In the genomic region with DNA sequence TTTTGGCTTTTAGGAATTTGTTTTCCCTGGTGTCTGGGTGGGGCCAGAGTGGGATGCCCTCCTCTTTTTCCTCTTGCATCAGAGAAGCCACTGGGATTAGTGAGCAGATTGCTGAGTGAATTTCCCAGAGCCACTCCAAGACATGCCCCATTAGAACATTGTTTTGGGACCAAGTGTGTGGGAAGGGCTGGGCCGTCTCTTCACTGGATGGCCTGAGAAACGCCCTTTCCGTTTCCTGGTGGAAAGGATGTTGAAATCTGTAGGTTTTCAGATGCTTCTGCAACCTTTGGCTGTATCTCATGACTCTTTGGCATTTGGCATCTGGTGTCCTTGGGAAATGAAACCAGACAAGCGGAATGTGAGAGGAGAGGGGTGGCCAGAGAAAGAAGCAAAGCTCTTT, we compare ENCODE assay signal across 12 mouse cellular contexts. TPM values are rescaled to one million over a fixed set of nuclear protein-coding genes. Genes with fewer than 3 reads are reported as not detected.
DNase-seq lines count a peak whose midpoint lies in the region; ATAC-seq and TF ChIP-seq lines count a peak whose summit lies in the region.
"Had no signal": no experiment of that assay in that cellular context is flagged by ENCODE, and none has a peak within 500 bp of the region (broad histone marks: within the 10 kb centered on the region; RNA-seq: fewer than 3 reads in every experiment).

No protein-coding gene starts in this region.

- no peak overlapping the region for H3K9ac ChIP-seq in limb, embryonic 15.5 days
- H3K9ac ChIP-seq in kidney, postnatal 0 days (ENCODE audit: low read depth, low read length) = no peak overlapping the region
- H3K9ac ChIP-seq in forebrain, embryonic 12.5 days = no peak overlapping the region
- H3K9ac ChIP-seq: neural tube, embryonic 13.5 days had no signal

- WGBS in limb, embryonic 15.5 days = 73% methylated on average over 4 of the region's 4 CpGs
- 87% methylated on average over 4 of the region's 4 CpGs for WGBS in limb, embryonic 10.5 days
- WGBS in kidney, postnatal 0 days = 55% methylated on average over 4 of the region's 4 CpGs
- 84% methylated on average over 4 of the region's 4 CpGs for WGBS in forebrain, embryonic 12.5 days

- H3K4me1 ChIP-seq in limb, embryonic 15.5 days = peaks cover 46% of the 10 kb centered on the region
- H3K4me1 ChIP-seq in limb, embryonic 10.5 days = peaks cover 17% of the 10 kb centered on the region
- H3K4me1 ChIP-seq in kidney, postnatal 0 days (replicated peaks; ENCODE audit: insufficient read depth, low read length) = peaks cover 17% of the 10 kb centered on the region
- H3K4me1 ChIP-seq in forebrain, embryonic 12.5 days = peaks cover 16% of the 10 kb centered on the region

- ATAC-seq in limb, embryonic 15.5 days (ENCODE audit: insufficient number of reproducible peaks, low FRiP score, low TSS enrichment, low read depth) = no peak
- no peak for ATAC-seq in kidney, postnatal 0 days (replicated peaks; ENCODE audit: low FRiP score, low read depth)
- no peak for ATAC-seq in forebrain, embryonic 12.5 days (ENCODE audit: low FRiP score)

- DNase-seq in limb, embryonic 10.5 days (ENCODE audit: low spot score) = no peak
- peak; percentile 75 to 87 for DNase-seq in heart, adult 18-20 months
- peak; percentile 57 for DNase-seq in kidney, postnatal 0 days (ENCODE audit: low spot score)
- DNase-seq in retina, embryonic 14.5 days (ENCODE audit: low spot score) = peak; percentile 28
- no peak for DNase-seq in ovary, postnatal 10 days (ENCODE audit: low spot score)
- no peak for DNase-seq in thymus, postnatal 25 days
- DNase-seq: left cerebral cortex, postnatal 4 days had no signal

- no peaks in the 10 kb centered on the region for H3K9me3 ChIP-seq in limb, embryonic 15.5 days
- H3K9me3 ChIP-seq in limb, embryonic 10.5 days (replicated peaks) = no peaks in the 10 kb centered on the region
- no peaks in the 10 kb centered on the region for H3K9me3 ChIP-seq in kidney, postnatal 0 days (replicated peaks; ENCODE audit: low read length)
- H3K9me3 ChIP-seq in forebrain, embryonic 12.5 days = no peaks in the 10 kb centered on the region
- H3K9me3 ChIP-seq: forebrain, embryonic 10.5 days; G1E; neural tube, embryonic 13.5 days had no signal

- H3K27me3 ChIP-seq in limb, embryonic 15.5 days = no peaks in the 10 kb centered on the region
- no peaks in the 10 kb centered on the region for H3K27me3 ChIP-seq in limb, embryonic 10.5 days (ENCODE audit: low read depth, poor library complexity, severe bottlenecking)
- no peaks in the 10 kb centered on the region for H3K27me3 ChIP-seq in kidney, postnatal 0 days (ENCODE audit: insufficient read depth, low read length)
- H3K27me3 ChIP-seq in forebrain, embryonic 12.5 days = no peaks in the 10 kb centered on the region
- H3K27me3 ChIP-seq: neural tube, embryonic 13.5 days had no signal

- TF ChIP-seq CTCF in kidney, postnatal 0 days (IDR thresholded peaks at IDR 0.05; ENCODE audit: low read depth) = no peak

- H3K4me3 ChIP-seq in limb, embryonic 15.5 days = no peak overlapping the region
- no peak overlapping the region for H3K4me3 ChIP-seq in limb, embryonic 10.5 days
- H3K4me3 ChIP-seq in kidney, postnatal 0 days (replicated peaks; ENCODE audit: low read depth, low read length) = no peak overlapping the region
- no peak overlapping the region for H3K4me3 ChIP-seq in forebrain, embryonic 12.5 days (replicated peaks)
- H3K4me3 ChIP-seq: forebrain, embryonic 10.5 days; neural tube, embryonic 13.5 days had no signal

- no peak overlapping the region for H3K4me2 ChIP-seq in limb, embryonic 15.5 days
- H3K4me2 ChIP-seq in kidney, postnatal 0 days (ENCODE audit: low read length) = no peak overlapping the region
- no peak overlapping the region for H3K4me2 ChIP-seq in forebrain, embryonic 12.5 days
- H3K4me2 ChIP-seq: neural tube, embryonic 13.5 days had no signal

- no peaks in the 10 kb centered on the region for H3K36me3 ChIP-seq in limb, embryonic 15.5 days
- H3K36me3 ChIP-seq in limb, embryonic 10.5 days = no peaks in the 10 kb centered on the region
- H3K36me3 ChIP-seq in kidney, postnatal 0 days (ENCODE audit: insufficient read depth, low read length) = no peaks in the 10 kb centered on the region
- no peaks in the 10 kb centered on the region for H3K36me3 ChIP-seq in forebrain, embryonic 12.5 days (replicated peaks)
- H3K36me3 ChIP-seq: forebrain, embryonic 10.5 days; neural tube, embryonic 13.5 days had no signal

- peak overlapping the region; percentile 17; the same call in 1 of the 2 replicates for H3K27ac ChIP-seq in limb, embryonic 15.5 days
- H3K27ac ChIP-seq in limb, embryonic 10.5 days = no peak overlapping the region
- no peak overlapping the region for H3K27ac ChIP-seq in kidney, postnatal 0 days
- no peak overlapping the region for H3K27ac ChIP-seq in forebrain, embryonic 12.5 days
- H3K27ac ChIP-seq: forebrain, embryonic 10.5 days; neural tube, embryonic 13.5 days had no signal

RNA-seq across cellular contexts. Expression of a gene that starts 54.8 kb away (rescaled TPM):
- 8.3 and 10.5 TPM in 2 replicates for polyA plus RNA-seq in limb, embryonic 15.5 days (2015; fragmentation: Nextera tagmentation; extraction: Ambion mirVana)
- 4.0 and 5.2 TPM in 2 replicates for polyA plus RNA-seq in limb, embryonic 10.5 days (2016; fragmentation: Nextera tagmentation; extraction: Ambion mirVana)
- total RNA-seq in heart, adult 18-20 months (2021) = 10 to 100 TPM; 61.3 to 70.5 TPM
- 5.0 and 5.6 TPM in 2 replicates for polyA plus RNA-seq in kidney, postnatal 0 days (2015; fragmentation: Nextera tagmentation; extraction: Ambion mirVana)
- polyA plus RNA-seq in forebrain, embryonic 12.5 days (2016; fragmentation: Nextera tagmentation; extraction: Ambion mirVana) = 17.0 and 18.2 TPM in 2 replicates

Comparison
In these comparisons a context has a peak if more than half of its experiments do, and no peak if none do; other contexts are left out.
1. DNase-seq: peak in heart, adult 18-20 months (2 of 2), kidney, postnatal 0 days (single experiment) and retina, embryonic 14.5 days (single experiment); none in limb, embryonic 10.5 days (single experiment), ovary, postnatal 10 days (single experiment) and thymus, postnatal 25 days (single experiment).